Mouse (Mus musculus) heart, embryonic 16.5 days (tissue): ENCODE data around the gene Rnf123. TPM values are rescaled to one million over a fixed set of nuclear protein-coding genes. Genes with fewer than 3 reads are reported as not detected.

Experiments
- ATAC-seq: fragments of 200-750 bp; cut with Nextera tagmentation; replicated peaks from 2 replicates; pipeline ENCODE4 v1.8.0; 2017; ENCODE audit warnings: moderate number of reproducible peaks; ENCODE audit not compliant: insufficient read depth, low FRiP score; ENCODE audit errors: extremely low read depth
- H3K27ac ChIP-seq: fragments of 300-500 bp; sonication (generic); 2 replicates; pipeline ENCODE4 v1.5.1; 2014; ENCODE audit warnings: mild to moderate bottlenecking, low read length, control low read depth, moderate library complexity
- H3K27me3 ChIP-seq: fragments of 300-500 bp; sonication (generic); 2 replicates; pipeline ENCODE4 v1.6.1; 2014; ENCODE audit warnings: low read length, mixed read lengths; ENCODE audit not compliant: control insufficient read depth, insufficient read depth
- H3K36me3 ChIP-seq: fragments of 300-500 bp; sonication (generic); 2 replicates; pipeline ENCODE4 v1.6.1; 2014; ENCODE audit not compliant: control insufficient read depth, insufficient read depth
- H3K4me1 ChIP-seq: fragments of 300-500 bp; sonication (generic); 2 replicates; pipeline ENCODE4 v1.6.1; 2014; ENCODE audit warnings: low read length, mixed read lengths; ENCODE audit not compliant: control insufficient read depth, insufficient read depth
- H3K4me2 ChIP-seq: fragments of 300-500 bp; sonication (generic); 2 replicates; pipeline ENCODE4 v1.6.1; 2014; ENCODE audit warnings: low read depth, mild to moderate bottlenecking, control low read depth, low read length
- H3K4me3 ChIP-seq: fragments of 300-500 bp; sonication (generic); 2 replicates; pipeline ENCODE4 v1.5.1; 2014; ENCODE audit warnings: mild to moderate bottlenecking, control low read depth, low read length
- H3K9ac ChIP-seq: fragments of 300-500 bp; sonication (generic); 2 replicates; pipeline ENCODE4 v1.6.1; 2014; ENCODE audit warnings: low read length, control low read depth
- H3K9me3 ChIP-seq: fragments of 300-500 bp; sonication (generic); replicated peaks from 2 replicates; pipeline ENCODE4 v1.6.1; 2016; ENCODE audit warnings: low read length; ENCODE audit not compliant: control insufficient read depth
- WGBS: fragments of 180-500 bp; shearing (Covaris S2); extraction: QIAGEN DNeasy Blood & Tissue Kit; methylation state at CpG from one replicate; pipeline ENCODE4 v1.1.7; 2014; 5-methylcytosine and 5-hydroxymethylcytosine counted together
- polyA plus RNA-seq: library from polyadenylated mRNA; unstranded; fragments of >200 nt; fragmentation: Nextera tagmentation; extraction: Ambion mirVana; gene quantifications from 2 replicates; pipeline ENCODE4 v1.2.1, GENCODE M21; 2015

Gene Rnf123
- polyA plus RNA-seq, 1 experiment from 2014 or later, result 31.3 TPM

- Histone ChIP-seq H3K4me3 (no peak overlapping the region), H3K4me2 (no peak overlapping the region), H3K9me3 (no peaks in the 10 kb centered on the region), H3K36me3 (peaks cover 16% of the 10 kb centered on the region), H3K27me3 (no peaks in the 10 kb centered on the region), H3K27ac (no peak overlapping the region), H3K9ac (no peak overlapping the region), H3K4me1 (peaks cover 5% of the 10 kb centered on the region; the same call in 1 of the 2 replicates)
- no peak for ATAC-seq
- 78% methylated on average over 3 of the region's 3 CpGs for WGBS
Observed at GRCm38 (mm10) chr9:108062142-108062541, 21.0 kb downstream of the Rnf123 start.

DNA sequence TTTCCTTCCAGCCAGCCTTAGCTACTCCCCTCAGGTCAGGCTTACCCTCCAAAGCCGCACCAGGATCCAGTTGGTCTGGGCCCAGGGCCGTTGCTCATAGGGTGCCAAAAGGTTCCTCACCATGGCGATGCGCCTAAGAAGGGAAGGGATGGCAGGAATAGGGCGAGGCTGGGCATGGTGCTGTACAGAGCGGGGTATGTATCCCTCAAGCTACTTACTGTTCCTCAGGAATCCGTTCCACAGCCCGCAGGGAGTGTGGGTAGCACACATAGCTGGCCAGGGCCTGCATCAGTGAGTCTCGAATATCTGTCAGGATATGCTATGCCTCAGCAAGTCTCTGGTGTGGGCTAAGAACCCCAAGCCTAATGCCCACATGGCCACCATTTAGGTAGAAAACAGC, 24.9 kb downstream of the Rnf123 start:
- Histone ChIP-seq H3K9ac (no peak overlapping the region), H3K4me3 (no peak overlapping the region), H3K9me3 (no peaks in the 10 kb centered on the region), H3K36me3 (peaks cover 22% of the 10 kb centered on the region), H3K4me2 (no peak overlapping the region), H3K4me1 (peaks cover 9% of the 10 kb centered on the region), H3K27ac (no peak overlapping the region), H3K27me3 (no peaks in the 10 kb centered on the region)
- no peak for ATAC-seq
- WGBS, result 91% methylated on average over 9 of the region's 9 CpGs

GRCm38 (mm10) chr9:108057262-108057562, 25.9 kb downstream of the Rnf123 start:
- no peak overlapping the region for H3K27ac ChIP-seq
- no peaks in the 10 kb centered on the region for H3K9me3 ChIP-seq
- H3K4me2 ChIP-seq, result no peak overlapping the region
- no peaks in the 10 kb centered on the region for H3K27me3 ChIP-seq
- H3K4me3 ChIP-seq, result no peak overlapping the region
- ATAC-seq, result no peak
- 82% methylated on average over 5 of the region's 5 CpGs for WGBS
- peaks cover 17% of the 10 kb centered on the region for H3K36me3 ChIP-seq
- H3K9ac ChIP-seq, result no peak overlapping the region
- peaks cover 18% of the 10 kb centered on the region for H3K4me1 ChIP-seq

DNA sequence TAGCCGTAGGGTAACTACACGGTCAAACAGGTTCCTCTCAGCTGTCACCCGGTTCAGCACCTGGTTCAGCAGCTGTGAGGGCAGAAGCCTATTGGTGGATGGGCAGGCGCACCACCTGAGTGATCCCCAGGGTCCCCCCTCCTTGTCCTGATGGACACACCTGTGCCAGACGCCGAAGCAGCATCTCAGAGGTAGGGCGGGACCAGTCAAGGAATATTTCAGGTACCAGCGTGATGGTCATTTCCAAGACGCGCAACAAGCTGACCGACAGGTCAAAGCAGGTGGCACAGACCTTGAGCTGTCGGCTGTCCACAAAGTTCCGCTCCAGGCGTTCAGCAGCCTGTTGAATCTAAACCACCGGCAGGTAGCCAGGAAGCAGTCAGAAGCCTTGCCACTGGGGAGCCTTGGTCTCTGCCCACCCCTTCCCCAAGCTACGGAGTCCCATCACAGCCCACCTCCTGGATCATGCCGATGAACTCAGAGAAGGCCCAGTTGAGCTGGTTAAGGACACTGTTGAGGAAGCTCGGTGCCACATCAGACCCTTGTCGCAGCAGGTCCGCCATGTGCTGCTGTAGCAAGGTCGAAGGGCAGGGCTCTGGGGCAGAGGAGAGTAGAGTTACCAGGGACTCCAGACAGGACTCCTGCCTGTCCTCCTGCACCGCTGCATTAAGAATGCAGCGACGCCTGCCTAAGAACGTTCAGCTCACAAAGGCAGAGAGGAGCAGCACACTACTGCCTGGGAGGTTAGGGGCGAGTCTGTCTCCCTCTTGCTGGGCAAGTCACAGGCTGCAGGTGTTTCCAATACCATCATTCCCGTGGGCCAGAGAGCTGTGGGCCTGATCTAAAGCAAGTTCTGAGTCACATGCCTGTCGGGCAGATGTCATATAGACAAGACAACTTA, 26.5 kb downstream of the Rnf123 start:
- H3K27me3 ChIP-seq, result no peaks in the 10 kb centered on the region
- ATAC-seq, result no peak
- H3K4me3 ChIP-seq, result no peak overlapping the region
- H3K27ac ChIP-seq, result no peak overlapping the region
- H3K4me1 ChIP-seq, result peaks cover 18% of the 10 kb centered on the region
- WGBS, result 84% methylated on average over 28 of the region's 28 CpGs
- H3K4me2 ChIP-seq, result no peak overlapping the region
- H3K36me3 ChIP-seq, result peaks cover 17% of the 10 kb centered on the region
- H3K9me3 ChIP-seq, result no peaks in the 10 kb centered on the region
- H3K9ac ChIP-seq, result no peak overlapping the region

DNA sequence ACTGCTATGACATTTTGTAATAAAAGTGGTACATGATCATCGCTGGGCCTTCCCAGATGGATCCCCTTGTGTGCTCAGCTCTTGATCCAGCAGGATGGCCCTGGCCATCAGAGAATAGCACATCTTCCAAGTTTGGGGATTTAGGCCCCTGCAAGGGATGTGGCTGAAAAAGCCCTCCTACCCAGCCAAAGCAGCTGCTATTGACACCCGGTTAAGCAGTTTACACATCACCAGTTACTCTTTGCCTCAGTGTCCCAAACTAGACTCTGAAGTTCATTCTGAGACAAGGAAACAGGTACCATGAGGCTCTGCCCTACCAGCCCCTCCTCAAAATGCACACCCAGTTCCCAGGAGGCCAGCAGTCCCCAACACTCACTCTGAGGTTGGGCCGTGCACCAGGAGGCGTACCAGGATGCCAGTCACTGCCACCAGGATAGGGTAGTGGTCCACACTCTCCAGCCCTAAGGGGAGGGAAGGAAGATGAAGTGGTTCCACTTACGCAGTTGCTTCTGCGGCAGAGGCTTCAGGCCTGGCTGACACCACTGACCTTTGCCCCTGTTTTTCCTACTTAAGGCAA, 27.4 kb downstream of the Rnf123 start:
- WGBS, result 89% methylated on average over 6 of the region's 6 CpGs
- Histone ChIP-seq H3K9ac (no peak overlapping the region), H3K4me2 (no peak overlapping the region), H3K9me3 (no peaks in the 10 kb centered on the region), H3K36me3 (peaks cover 25% of the 10 kb centered on the region), H3K4me1 (peaks cover 18% of the 10 kb centered on the region), H3K27ac (no peak overlapping the region), H3K27me3 (no peaks in the 10 kb centered on the region), H3K4me3 (no peak overlapping the region)
- no peak for ATAC-seq

DNA sequence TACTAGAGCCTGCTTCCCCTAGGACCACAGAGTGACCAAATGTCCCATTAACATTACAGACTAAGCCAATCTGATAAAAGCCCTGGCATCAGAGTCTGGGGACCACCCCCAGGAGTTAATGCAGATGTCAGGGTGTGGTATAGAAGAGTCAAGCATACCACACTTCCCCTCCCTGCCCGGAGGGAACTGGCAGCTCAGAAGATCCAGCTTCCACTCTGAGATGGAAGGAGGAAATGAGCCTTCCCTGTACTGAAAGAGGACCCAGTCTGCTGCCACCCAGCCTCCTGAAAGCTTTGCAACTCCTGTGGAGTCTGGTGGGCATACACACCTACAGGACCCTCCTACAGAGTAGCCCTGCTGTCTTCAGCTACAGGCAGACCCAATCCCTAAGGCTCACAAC, 28.1 kb downstream of the Rnf123 start:
- no peak for ATAC-seq
- Histone ChIP-seq H3K9ac (no peak overlapping the region), H3K4me2 (no peak overlapping the region), H3K4me3 (no peak overlapping the region), H3K9me3 (no peaks in the 10 kb centered on the region), H3K36me3 (peaks cover 25% of the 10 kb centered on the region), H3K27ac (no peak overlapping the region), H3K27me3 (no peaks in the 10 kb centered on the region), H3K4me1 (peaks cover 14% of the 10 kb centered on the region)
- WGBS, result 65% methylated on average over 1 of the region's 1 CpGs

DNA sequence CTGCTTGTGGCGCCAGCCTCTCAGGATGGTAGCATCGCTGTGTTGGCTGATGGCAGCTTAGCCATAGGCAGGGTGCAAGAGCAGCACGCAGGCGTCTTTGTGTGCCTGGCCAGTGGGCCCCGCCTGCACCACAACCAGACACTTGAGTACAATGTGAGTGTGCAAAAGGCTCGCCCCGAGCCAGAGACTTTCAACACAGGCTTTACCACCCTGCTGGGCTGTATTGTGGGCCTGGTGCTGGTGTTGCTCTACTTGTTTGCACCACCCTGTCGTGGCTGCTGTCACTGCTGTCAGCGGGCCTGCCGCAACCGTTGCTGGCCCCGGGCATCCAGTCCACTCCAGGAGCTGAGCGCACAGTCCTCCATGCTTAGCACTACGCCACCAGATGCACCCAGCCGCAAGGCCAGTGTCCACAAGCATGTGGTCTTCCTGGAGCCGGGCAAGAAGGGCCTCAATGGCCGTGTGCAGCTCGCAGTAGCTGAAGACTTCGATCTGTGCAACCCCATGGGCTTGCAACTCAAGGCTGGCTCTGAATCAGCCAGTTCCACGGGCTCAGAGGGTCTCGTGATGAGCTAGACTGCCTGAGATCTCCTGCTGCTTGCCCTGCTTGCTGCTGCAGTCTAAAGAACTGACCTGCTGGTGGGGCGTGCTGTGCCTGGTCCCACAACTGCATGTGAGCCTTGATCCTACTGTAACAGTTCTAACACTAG, 28.7 kb downstream of the Rnf123 start:
- Histone ChIP-seq H3K4me3 (no peak overlapping the region), H3K36me3 (peaks cover 25% of the 10 kb centered on the region), H3K9ac (no peak overlapping the region), H3K9me3 (no peaks in the 10 kb centered on the region), H3K4me1 (peaks cover 19% of the 10 kb centered on the region), H3K27ac (no peak overlapping the region), H3K27me3 (no peaks in the 10 kb centered on the region), H3K4me2 (no peak overlapping the region)
- WGBS, result 87% methylated on average over 22 of the region's 22 CpGs
- no peak for ATAC-seq

DNA sequence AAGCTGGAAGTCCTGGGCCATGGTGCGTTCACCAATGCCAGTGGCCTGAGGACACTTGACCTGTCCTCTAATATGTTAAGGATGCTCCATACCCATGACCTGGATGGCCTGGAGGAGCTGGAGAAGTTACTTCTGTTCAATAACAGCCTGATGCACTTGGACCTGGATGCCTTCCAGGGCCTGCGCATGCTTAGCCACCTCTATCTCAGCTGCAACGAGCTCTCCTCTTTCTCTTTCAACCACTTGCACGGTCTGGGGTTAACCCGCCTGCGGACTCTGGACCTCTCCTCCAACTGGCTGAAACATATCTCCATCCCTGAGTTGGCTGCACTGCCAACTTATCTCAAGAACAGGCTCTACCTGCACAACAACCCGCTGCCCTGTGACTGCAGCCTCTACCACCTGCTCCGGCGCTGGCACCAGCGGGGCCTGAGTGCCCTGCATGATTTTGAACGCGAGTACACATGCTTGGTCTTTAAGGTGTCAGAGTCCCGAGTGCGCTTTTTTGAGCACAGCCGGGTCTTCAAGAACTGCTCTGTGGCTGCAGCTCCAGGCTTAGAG, 29.4 kb downstream of the Rnf123 start:
- Histone ChIP-seq H3K9ac (no peak overlapping the region), H3K9me3 (no peaks in the 10 kb centered on the region), H3K27me3 (no peaks in the 10 kb centered on the region), H3K4me3 (no peak overlapping the region), H3K4me2 (no peak overlapping the region), H3K4me1 (peaks cover 19% of the 10 kb centered on the region), H3K27ac (no peak overlapping the region), H3K36me3 (peaks cover 25% of the 10 kb centered on the region)
- no peak for ATAC-seq
- WGBS, result 83% methylated on average over 15 of the region's 15 CpGs
